Mouse (Mus musculus) forebrain, postnatal 0 days (tissue): Measurements from ENCODE around the gene Acadsb. TPM values are rescaled to one million over a fixed set of nuclear protein-coding genes. Genes with fewer than 3 reads are reported as not detected.
"Not testable (repeated sequence)": the region's sequence is repeated elsewhere in the genome, so short reads cannot be mapped to it uniquely, and the experiment has no call there.

ENCODE experiments used
- ATAC-seq: fragments of 200-750 bp; cut with Nextera tagmentation; 2 replicates; pipeline ENCODE4 v1.8.0; 2017; ENCODE audit warnings: mild to moderate bottlenecking, moderate library complexity
- DNase-seq: peaks from one replicate; pipeline ENCODE4 v3.0.0-alpha.2; 2015
- H3K27ac ChIP-seq: fragments of 300-500 bp; sonication (generic); 2 replicates; pipeline ENCODE4 v1.5.1; 2014; ENCODE audit warnings: low read depth, mild to moderate bottlenecking, antibody characterized with exemption, low read length, moderate library complexity, mixed read lengths
- H3K27me3 ChIP-seq: fragments of 300-500 bp; sonication (generic); 2 replicates; pipeline ENCODE4 v1.6.1; 2014; ENCODE audit warnings: mild to moderate bottlenecking, low read length, mixed read lengths; ENCODE audit not compliant: insufficient read depth
- H3K36me3 ChIP-seq: fragments of 300-500 bp; sonication (generic); 2 replicates; pipeline ENCODE4 v1.6.1; 2014; ENCODE audit warnings: mild to moderate bottlenecking, moderate library complexity; ENCODE audit not compliant: insufficient read depth
- H3K4me1 ChIP-seq: fragments of 300-500 bp; sonication (generic); 2 replicates; pipeline ENCODE4 v1.6.1; 2014; ENCODE audit warnings: antibody characterized with exemption; ENCODE audit not compliant: insufficient read depth
- H3K4me2 ChIP-seq: fragments of 300-500 bp; sonication (generic); 2 replicates; pipeline ENCODE4 v1.6.1; 2014; ENCODE audit warnings: low read depth, mild to moderate bottlenecking, moderate library complexity
- H3K4me3 ChIP-seq: fragments of 300-500 bp; sonication (generic); 2 replicates; pipeline ENCODE4 v1.5.1; 2014; ENCODE audit warnings: low read depth, low read length, mixed read lengths
- H3K9ac ChIP-seq: fragments of 300-500 bp; sonication (generic); 2 replicates; pipeline ENCODE4 v1.6.1; 2014; ENCODE audit warnings: mild to moderate bottlenecking
- H3K9me3 ChIP-seq: fragments of 300-500 bp; sonication (generic); 2 replicates; pipeline ENCODE4 v1.6.1; 2016; ENCODE audit warnings: low read length
- CTCF ChIP-seq: sonication (generic); IDR thresholded peaks from 2 replicates; pipeline ENCODE4 v1.5.1; 2016; ENCODE audit warnings: antibody characterized with exemption, control low read depth, low read depth
- WGBS: fragments of 180-500 bp; shearing (Covaris S2); extraction: QIAGEN DNeasy Blood & Tissue Kit; methylation state at CpG from one replicate; pipeline ENCODE4 v1.1.7; 2014; 5-methylcytosine and 5-hydroxymethylcytosine counted together
- polyA plus RNA-seq: library from polyadenylated mRNA; unstranded; fragments of >200 nt; fragmentation: Nextera tagmentation; extraction: Ambion mirVana; gene quantifications from 2 replicates; pipeline ENCODE4 v1.2.1, GENCODE M21; 2015
- total RNA-seq: library from RNA; depleted of rRNA; stranded (reverse); fragments of >200 nt; gene quantifications from 2 replicates; pipeline ENCODE4 v1.2.3, GENCODE M21; 2014

Gene Acadsb
- total and polyA plus RNA-seq, 2 experiments from 2014 or later = 56.7 to 73.3 TPM

- 0 out of 2 replicates have a peak, but pooled peaks cover 2% of the 10 kb centered on the region for H3K36me3 ChIP-seq
- ATAC-seq (no peak), DNase-seq (peak; percentile 21)
- H3K9ac ChIP-seq = peak overlapping the region; percentile 90; the same call in 1 of the 2 replicates
- peak overlapping the region; percentile 76 for H3K4me3 ChIP-seq
- peaks cover 7% of the 10 kb centered on the region; the same call in 1 of the 2 replicates for H3K4me1 ChIP-seq
- H3K9me3 ChIP-seq = no peaks in the 10 kb centered on the region
- H3K4me2 ChIP-seq = peak overlapping the region; percentile 79
- H3K27me3 ChIP-seq = no peaks in the 10 kb centered on the region
- TF ChIP-seq CTCF = peak; percentile 36; the same call in 1 of the 2 replicates
- 72% methylated on average over 9 of the region's 9 CpGs for WGBS
- no peak overlapping the region for H3K27ac ChIP-seq
Measured at GRCm38 (mm10) chr7:131371880-131372651, 38.3 kb upstream of the Acadsb start.

DNA sequence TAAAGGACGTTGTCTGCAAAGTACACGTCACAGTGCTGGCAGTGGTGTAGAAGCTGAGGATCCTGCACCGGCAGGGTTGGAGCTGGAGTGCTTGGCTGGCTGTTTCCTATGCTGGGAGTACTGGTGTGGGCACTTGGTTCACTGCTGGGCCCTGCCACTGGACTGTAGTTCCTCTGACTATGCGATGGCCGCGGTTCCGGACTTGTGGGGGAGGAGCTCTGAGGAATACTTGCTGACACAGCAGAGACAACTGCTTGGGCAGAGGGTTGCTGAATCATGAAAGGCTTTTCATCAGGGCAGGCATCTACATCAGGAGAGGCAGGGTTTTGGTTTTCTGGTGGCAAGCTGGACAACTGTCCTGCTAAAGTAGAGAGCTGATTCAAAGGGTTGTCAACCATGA, 18.6 kb upstream of the Acadsb start:
- H3K27me3 ChIP-seq, H3K4me1 ChIP-seq, H3K4me3 ChIP-seq, H3K4me2 ChIP-seq, H3K9me3 ChIP-seq, H3K9ac ChIP-seq, ATAC-seq, DNase-seq, H3K27ac ChIP-seq: not testable (repeated sequence)
- 93% methylated on average over 6 of the region's 7 CpGs for WGBS
- H3K36me3 ChIP-seq = peaks cover 23% of the 10 kb centered on the region

- H3K9me3 ChIP-seq = no peaks in the 10 kb centered on the region
- H3K9ac ChIP-seq = peak overlapping the region; percentile 84
- 7% methylated on average over 16 of the region's 16 CpGs for WGBS
- H3K4me1 ChIP-seq = peaks cover 16% of the 10 kb centered on the region
- H3K27ac ChIP-seq = peak overlapping the region; percentile 76; the same call in 1 of the 2 replicates
- H3K4me2 ChIP-seq = peak overlapping the region; percentile 60
- no peaks in the 10 kb centered on the region for H3K36me3 ChIP-seq
- DNase-seq = peak; percentile 5
- TF ChIP-seq CTCF = no peak
- H3K4me3 ChIP-seq = peak overlapping the region; percentile 73
- no peaks in the 10 kb centered on the region for H3K27me3 ChIP-seq
- no peak for ATAC-seq
Measured at GRCm38 (mm10) chr7:131409321-131409987, 947 bp upstream of the Acadsb start.

GRCm38 (mm10) chr7:131409988-131410385, 414 bp upstream of the Acadsb start:
- ATAC-seq = peak; percentile 49
- peaks cover 16% of the 10 kb centered on the region for H3K4me1 ChIP-seq
- H3K9me3 ChIP-seq = no peaks in the 10 kb centered on the region
- no peak for TF ChIP-seq CTCF
- H3K36me3 ChIP-seq = no peaks in the 10 kb centered on the region
- no peak for DNase-seq
- H3K4me2 ChIP-seq = peak overlapping the region; percentile 60
- H3K27ac ChIP-seq = peak overlapping the region; percentile 76
- H3K9ac ChIP-seq = peak overlapping the region; percentile 84
- no peaks in the 10 kb centered on the region for H3K27me3 ChIP-seq
- peak overlapping the region; percentile 73 for H3K4me3 ChIP-seq
- WGBS = 2% methylated on average over 38 of the region's 38 CpGs

DNA sequence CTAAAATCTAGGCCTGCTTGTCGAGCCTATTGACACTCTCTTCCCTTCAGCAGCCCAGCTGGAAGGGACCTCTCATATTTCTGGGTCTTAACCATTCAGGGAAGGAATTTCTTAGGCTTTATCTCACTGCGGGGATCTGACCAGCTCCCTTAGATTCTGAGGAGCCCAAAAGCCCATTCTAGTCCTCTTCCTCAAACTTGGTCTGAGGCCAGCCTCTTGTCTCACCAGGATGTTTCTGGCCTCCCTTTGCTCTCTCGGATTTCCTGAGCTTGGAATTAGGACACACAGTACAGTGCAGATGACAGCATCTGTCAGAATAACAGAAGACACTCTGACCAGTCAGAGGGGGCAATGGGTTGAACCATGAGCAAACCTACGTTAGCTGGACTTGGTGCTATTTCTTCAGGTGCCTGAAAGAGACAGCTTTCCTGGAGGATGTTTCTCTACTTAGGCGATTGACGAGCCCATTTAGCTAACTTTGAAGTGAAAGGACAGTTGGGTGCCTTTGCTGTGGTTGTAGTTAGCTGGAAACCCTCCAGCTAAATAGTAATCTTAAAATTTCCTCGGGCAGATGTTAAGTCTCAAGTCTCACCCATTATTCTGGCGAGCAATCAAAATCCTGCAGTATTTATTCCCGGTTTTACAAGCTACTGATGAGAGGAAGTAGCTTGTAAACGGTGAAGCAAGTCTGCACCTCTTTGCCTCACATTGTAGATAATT, 980 bp downstream of the Acadsb start:
- DNase-seq = peak; percentile 33
- WGBS = 50% methylated on average over 10 of the region's 10 CpGs

GRCm38 (mm10) chr7:131411941-131412270, 1.5 kb downstream of the Acadsb start:
- whole genome bisulfite sequencing = 58% methylated on average over 2 of the region's 2 CpGs
- no peak for DNase-seq
- H3K4me1 ChIP-seq = peaks cover 16% of the 10 kb centered on the region
- TF ChIP-seq CTCF = no peak
- H3K27ac ChIP-seq = no peak overlapping the region
- no peaks in the 10 kb centered on the region for H3K36me3 ChIP-seq
- no peak overlapping the region for H3K9ac ChIP-seq
- H3K9me3 ChIP-seq = no peaks in the 10 kb centered on the region
- peak overlapping the region; percentile 60; the same call in 1 of the 2 replicates for H3K4me2 ChIP-seq
- ATAC-seq = no peak
- 0 out of 2 replicates have a peak overlapping the region, but pooled peaks have one; percentile 73 for H3K4me3 ChIP-seq
- no peaks in the 10 kb centered on the region for H3K27me3 ChIP-seq

More for the DNA sequence above, 980 bp downstream of the Acadsb start:
- Histone ChIP-seq H3K9ac (peak overlapping the region; percentile 84), H3K4me1 (peaks cover 16% of the 10 kb centered on the region), H3K27ac (no peak overlapping the region), H3K27me3 (no peaks in the 10 kb centered on the region), H3K4me3 (peak overlapping the region; percentile 73), H3K36me3 (no peaks in the 10 kb centered on the region), H3K9me3 (no peaks in the 10 kb centered on the region), H3K4me2 (peak overlapping the region; percentile 60)
- TF ChIP-seq CTCF = no peak
- ATAC-seq = no peak

GRCm38 (mm10) chr7:131416742-131417141, 6.3 kb downstream of the Acadsb start:
- not testable (repeated sequence) for H3K4me1 ChIP-seq, ATAC-seq, H3K27ac ChIP-seq, H3K4me2 ChIP-seq, H3K4me3 ChIP-seq, DNase-seq, H3K9me3 ChIP-seq, H3K36me3 ChIP-seq, H3K27me3 ChIP-seq, H3K9ac ChIP-seq
